Mouse (Mus musculus) olfactory bulb, adult 2 months (tissue): Measurements from ENCODE around the gene Slc6a14. TPM values are rescaled to one million over a fixed set of nuclear protein-coding genes. Genes with fewer than 3 reads are reported as not detected.

Source experiments
- H3K27ac ChIP-seq: fragments of 200-500 bp; 2 replicates; pipeline ENCODE4 v1.5.1; 2012; ENCODE audit warnings: low read depth, low read length; ENCODE audit not compliant: insufficient read depth
- H3K4me1 ChIP-seq: fragments of 200-500 bp; 2 replicates; pipeline ENCODE4 v1.6.1; 2012; ENCODE audit warnings: low read length; ENCODE audit not compliant: control insufficient read depth, insufficient read depth
- H3K4me3 ChIP-seq: fragments of 200-500 bp; 2 replicates; pipeline ENCODE4 v1.5.1; 2012; ENCODE audit warnings: mild to moderate bottlenecking, low read depth, low read length, moderate library complexity; ENCODE audit not compliant: insufficient read depth
- CTCF ChIP-seq: fragments of 200-500 bp; IDR thresholded peaks from 2 replicates; pipeline ENCODE4 v1.5.1; 2012; ENCODE audit warnings: low read depth, mild to moderate bottlenecking, low read length, moderate library complexity; ENCODE audit not compliant: insufficient read depth
- POLR2A ChIP-seq: fragments of 200-500 bp; IDR thresholded peaks from 2 replicates; pipeline ENCODE4 v1.6.1; 2012; ENCODE audit warnings: mild to moderate bottlenecking, low read depth, low read length, moderate library complexity; ENCODE audit not compliant: insufficient read depth
- WGBS: fragments of 180-500 bp; shearing (Covaris S2); methylation state at CpG from one replicate; pipeline ENCODE4 v1.1.7; 2018; 5-methylcytosine and 5-hydroxymethylcytosine counted together
- polyA plus RNA-seq: library from polyadenylated mRNA; stranded (reverse); fragments of >200 nt; gene quantifications from 2 replicates; pipeline ENCODE4 v1.2.4, GENCODE M21; 2012; ENCODE audit warnings: low replicate concordance; ENCODE audit not compliant: missing spikeins, insufficient read depth, insufficient read length

Gene Slc6a14
- not detected in 2 replicates for polyA plus RNA-seq

DNA sequence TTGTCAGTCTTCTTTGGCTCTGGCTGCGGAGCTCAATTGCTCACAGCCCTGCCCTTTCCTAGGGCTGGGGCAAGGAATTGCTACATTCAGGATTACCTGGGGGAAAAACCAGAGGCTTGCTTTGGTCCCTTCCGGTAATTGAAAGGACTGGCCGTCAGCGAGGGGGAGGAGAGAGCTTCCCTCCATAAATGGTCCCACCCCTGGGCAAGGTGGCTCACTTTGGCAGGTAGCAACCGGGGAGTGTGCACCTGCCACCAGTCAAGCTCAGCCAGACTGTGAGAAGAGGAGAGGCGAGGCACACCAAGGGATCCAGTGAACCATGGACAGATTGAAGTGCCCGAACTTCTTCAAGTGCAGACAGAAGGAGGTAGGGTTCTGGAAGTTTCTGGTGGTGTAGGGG lies at the start of gene Slc6a14:
Gene Slc6a14, plus strand, starts transcription at position 68 of the 400 bp plus-strand sequence.
- H3K27ac ChIP-seq: no peak within 1 kb of the TSS
- H3K4me1 ChIP-seq: no peaks in the 10 kb centered on the region
- 71% methylated on average over 7 of the region's 7 CpGs for WGBS
- no peak for TF ChIP-seq CTCF
- TF ChIP-seq POLR2A: no peak
- no peak within 1 kb of the TSS for H3K4me3 ChIP-seq

DNA sequence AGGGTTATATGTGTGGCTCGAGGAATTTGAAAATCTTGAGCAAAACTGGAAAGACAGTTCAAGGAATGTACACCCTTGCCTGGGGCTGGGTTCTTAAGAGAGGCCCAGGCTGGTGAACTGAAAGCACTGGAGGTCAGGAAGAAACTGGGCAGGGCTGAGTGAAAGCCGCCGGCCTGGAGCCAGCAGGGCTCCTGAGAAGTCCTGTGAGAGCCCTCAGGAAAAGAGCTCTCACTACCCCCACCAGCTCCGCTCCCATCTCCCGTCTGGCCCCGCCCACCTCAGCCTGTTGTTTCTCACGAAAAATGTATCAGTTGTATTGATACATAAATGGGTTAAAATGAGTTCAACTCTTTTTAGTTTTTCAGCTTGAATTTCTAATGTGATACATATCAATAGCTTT lies 43.8 kb upstream of the Slc6a14 start:
- 39% methylated on average over 7 of the region's 7 CpGs for WGBS
- H3K27ac ChIP-seq: no peak overlapping the region
- TF ChIP-seq CTCF (no peak), POLR2A (no peak)
- H3K4me3 ChIP-seq: no peak overlapping the region
- H3K4me1 ChIP-seq: no peaks in the 10 kb centered on the region

DNA sequence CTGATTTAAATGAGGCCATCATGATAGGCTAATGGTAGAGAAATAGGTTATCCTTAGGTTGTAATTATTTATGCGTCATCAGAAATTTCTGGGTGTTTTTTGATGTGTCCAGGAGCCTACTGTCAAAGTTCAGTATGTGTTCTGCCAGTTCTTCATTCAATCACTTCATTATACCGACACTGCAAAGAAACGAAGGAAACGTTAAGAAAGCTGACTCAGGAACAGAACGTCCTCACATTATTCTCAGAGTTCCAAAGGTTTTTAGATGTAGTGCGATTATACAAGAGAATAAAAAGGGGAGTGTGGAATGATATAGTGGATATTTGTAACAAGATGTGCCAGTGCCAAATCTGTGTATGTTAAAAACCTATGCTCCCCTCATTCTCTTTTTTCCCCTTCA lies 19.5 kb upstream of the Slc6a14 start:
- Histone ChIP-seq H3K4me1 (no peaks in the 10 kb centered on the region), H3K4me3 (no peak overlapping the region)
- 61% methylated on average over 6 of the region's 6 CpGs for WGBS

DNA sequence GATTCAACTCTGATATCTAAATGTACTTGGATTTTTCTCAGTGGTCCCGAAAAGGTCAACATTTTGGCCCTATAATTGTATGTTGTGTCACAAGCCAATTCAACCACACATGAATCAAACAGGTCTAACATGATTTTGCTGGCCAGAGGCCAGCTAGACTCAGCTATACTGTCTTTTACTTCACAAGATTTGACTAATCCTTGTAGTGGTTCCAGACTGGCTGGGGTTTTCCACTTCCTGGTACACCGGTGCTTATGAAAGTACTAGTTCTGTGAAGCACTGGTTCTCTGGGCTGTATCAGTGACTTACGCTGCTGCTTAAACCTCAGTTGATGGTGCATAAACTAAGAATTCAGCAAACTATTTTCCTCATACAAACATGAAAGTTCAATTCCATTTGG lies 19.0 kb upstream of the Slc6a14 start:
- WGBS: 87% methylated on average over 3 of the region's 3 CpGs
- TF ChIP-seq CTCF (no peak), POLR2A (no peak)
- H3K4me1 ChIP-seq: no peaks in the 10 kb centered on the region
- H3K27ac ChIP-seq: no peak overlapping the region
- no peak overlapping the region for H3K4me3 ChIP-seq

More for the DNA sequence above, 19.5 kb upstream of the Slc6a14 start:
- TF ChIP-seq CTCF (no peak), POLR2A (no peak)
- H3K27ac ChIP-seq: no peak overlapping the region

DNA sequence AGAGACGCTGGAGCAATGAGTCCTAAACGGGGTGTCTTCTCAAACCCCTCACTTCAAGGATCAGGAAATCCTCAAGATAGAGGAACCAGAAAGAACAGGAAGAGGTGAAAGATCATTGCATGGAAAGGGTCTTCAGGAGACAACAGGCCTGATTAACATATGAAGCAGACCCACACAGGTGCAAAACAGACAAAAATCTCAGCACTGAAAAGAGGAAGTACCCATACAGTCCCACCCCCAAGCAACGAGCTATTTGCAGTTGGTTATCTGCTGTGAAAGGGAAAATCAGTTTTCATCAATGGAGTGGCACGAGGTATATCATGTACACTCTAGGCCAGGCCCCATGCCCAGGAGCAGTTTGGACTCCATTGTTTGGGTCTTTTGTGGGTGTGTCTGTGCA lies 13.1 kb upstream of the Slc6a14 start:
- no peak overlapping the region for H3K27ac ChIP-seq
- TF ChIP-seq POLR2A: no peak
- no peaks in the 10 kb centered on the region for H3K4me1 ChIP-seq
- WGBS: 82% methylated on average over 4 of the region's 4 CpGs
- no peak overlapping the region for H3K4me3 ChIP-seq

DNA sequence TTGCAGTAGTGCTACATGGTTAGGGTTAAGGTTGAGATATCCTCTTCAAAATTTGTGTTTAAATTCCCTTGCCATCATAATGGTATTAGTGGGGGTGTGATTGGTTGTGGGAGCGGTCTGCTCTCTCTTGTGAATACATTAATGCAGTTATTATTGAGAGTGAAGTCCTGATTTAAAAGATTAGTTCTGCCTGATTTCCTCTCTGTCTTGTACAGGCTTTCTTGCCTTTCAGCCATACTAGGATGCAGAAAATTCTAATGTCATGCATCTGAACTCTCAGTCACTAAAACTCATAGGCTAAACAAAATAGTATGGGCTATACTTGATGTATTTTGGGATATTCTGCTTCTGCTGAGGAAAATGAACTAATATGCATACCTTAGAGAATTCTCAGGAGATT lies 10.2 kb upstream of the Slc6a14 start:
- Histone ChIP-seq H3K4me3 (no peak overlapping the region), H3K27ac (no peak overlapping the region), H3K4me1 (no peaks in the 10 kb centered on the region)
- WGBS: 69% methylated on average over 1 of the region's 1 CpGs
- TF ChIP-seq POLR2A: no peak
- TF ChIP-seq CTCF: no peak

DNA sequence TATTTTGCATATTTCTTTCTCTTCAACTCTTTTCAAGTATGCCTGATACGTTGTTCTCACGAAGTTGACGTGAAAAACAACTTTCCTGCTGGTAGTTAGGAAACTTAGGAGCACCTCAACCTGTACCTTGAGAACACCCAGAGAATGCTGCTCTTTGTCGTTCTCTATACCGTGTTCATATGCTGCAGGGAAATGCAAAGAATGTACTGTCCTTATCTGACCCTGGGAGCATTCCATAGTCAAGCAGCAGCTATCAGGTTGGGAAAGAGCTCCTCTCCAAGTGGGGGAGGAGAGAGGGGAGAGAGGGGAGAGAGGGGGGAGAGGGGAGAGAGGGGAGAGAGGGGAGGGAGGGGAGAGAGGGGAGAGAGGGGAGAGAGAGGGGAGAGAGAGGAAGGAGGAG lies 597 bp downstream of the Slc6a14 start:
- no peaks in the 10 kb centered on the region for H3K4me1 ChIP-seq
- TF ChIP-seq POLR2A (no peak), CTCF (no peak)
- no peak overlapping the region for H3K27ac ChIP-seq
- 63% methylated on average over 5 of the region's 5 CpGs for WGBS
- no peak overlapping the region for H3K4me3 ChIP-seq

DNA sequence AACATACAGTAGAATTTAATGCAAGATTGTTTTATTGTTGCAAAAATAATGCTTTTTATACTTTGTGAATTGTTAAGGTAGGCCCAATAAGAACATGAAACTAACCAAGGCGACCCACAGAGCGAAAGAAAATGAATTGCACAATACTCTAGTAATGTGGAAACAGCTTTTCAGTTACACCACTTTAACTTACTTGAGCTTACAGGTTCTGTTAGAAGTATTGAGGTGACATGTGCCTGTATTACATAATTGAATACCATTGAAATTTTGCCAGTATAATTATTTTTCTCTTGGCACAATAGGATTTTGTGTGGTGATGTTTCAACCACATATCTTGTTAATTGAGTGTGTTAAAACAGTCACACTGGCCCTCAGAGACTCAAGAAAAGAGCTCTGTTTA lies 2.2 kb downstream of the Slc6a14 start:
- Histone ChIP-seq H3K4me1 (no peaks in the 10 kb centered on the region), H3K4me3 (no peak overlapping the region), H3K27ac (no peak overlapping the region)
- no peak for TF ChIP-seq POLR2A
- no peak for TF ChIP-seq CTCF
- 94% methylated on average over 2 of the region's 2 CpGs for WGBS

DNA sequence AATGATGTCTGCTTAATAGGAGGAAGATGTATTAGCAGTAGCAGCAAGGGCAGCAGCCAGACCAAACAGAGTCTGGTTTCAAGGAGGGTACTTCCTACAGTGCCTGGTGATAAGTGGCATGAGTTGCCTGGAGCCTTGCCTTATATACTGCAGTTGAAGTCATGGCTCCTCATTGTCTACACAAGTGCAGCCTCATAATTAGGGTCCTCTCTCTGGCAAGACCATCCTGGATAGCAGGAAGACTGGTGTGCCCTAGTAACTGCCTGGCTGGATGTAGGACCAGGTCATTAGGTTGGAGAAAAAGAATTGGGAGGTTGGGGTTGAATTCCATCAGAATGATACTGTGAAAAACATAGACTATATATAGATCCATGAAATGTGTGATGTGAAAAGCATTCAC lies 30.3 kb downstream of the Slc6a14 start, which contains the start of gene Gm28269:
Gene Gm28269, minus strand, starts transcription at position 101 of the 400 bp plus-strand sequence.
- TF ChIP-seq CTCF (no peak), POLR2A (no peak)
- no peaks in the 10 kb centered on the region for H3K4me1 ChIP-seq
- H3K27ac ChIP-seq: no peak within 1 kb of the TSS
- H3K4me3 ChIP-seq: no peak within 1 kb of the TSS

Other genes starting within 250 kb of the Slc6a14 start
- not detected in 2 replicates for gene Agtr2, start 230.4 kb upstream of the Slc6a14 start, polyA plus RNA-seq
- not detected in 2 replicates for gene Gm28269, start 30.2 kb downstream of the Slc6a14 start, polyA plus RNA-seq